Mouse (Mus musculus): ENCODE data around the gene Zfp536.

DNA sequence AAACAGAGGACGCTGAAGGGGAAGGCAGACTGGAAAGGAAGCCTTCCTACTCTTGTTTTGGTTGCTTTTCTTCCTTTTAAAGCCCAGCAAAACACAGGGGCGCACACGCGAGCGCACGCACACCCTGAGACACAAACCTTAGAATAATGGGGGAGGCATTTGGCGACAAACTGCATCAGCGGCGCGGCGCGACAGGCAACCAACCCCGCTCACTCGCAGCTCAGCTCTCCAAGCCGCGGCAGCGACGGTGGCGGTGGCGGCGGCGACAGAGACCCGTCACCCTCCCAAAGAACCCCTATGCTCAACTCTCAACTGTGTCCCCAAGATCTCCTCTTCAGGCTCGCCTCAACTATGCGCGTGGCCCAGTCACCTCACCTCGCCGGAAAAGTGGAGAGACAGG is 4.4 kb downstream of the Zfp536 start:
- no peak for TF ChIP-seq POLR2A (IDR thresholded peaks at IDR 0.05; ENCODE audit: borderline replicate concordance, low read depth, low read length)
- TF ChIP-seq CTCF (IDR thresholded peaks at IDR 0.05; ENCODE audit: low read depth, low read length) = no peak

All from bone marrow macrophage, adult 2 months (primary cell).